Mouse (Mus musculus) spleen, postnatal 14 days (tissue): Measurements from ENCODE around the gene Coq10a.
"Not testable (repeated sequence)": the region's sequence is repeated elsewhere in the genome, so short reads cannot be mapped to it uniquely, and the experiment has no call there.

ENCODE experiments used
- DNase-seq, 2 experiments: peaks; one replicate each; pipeline ENCODE4 v3.0.0; 2021 to 2022; ENCODE audit warnings: low spot score in 2 of 2

The Coq10a gene

DNA sequence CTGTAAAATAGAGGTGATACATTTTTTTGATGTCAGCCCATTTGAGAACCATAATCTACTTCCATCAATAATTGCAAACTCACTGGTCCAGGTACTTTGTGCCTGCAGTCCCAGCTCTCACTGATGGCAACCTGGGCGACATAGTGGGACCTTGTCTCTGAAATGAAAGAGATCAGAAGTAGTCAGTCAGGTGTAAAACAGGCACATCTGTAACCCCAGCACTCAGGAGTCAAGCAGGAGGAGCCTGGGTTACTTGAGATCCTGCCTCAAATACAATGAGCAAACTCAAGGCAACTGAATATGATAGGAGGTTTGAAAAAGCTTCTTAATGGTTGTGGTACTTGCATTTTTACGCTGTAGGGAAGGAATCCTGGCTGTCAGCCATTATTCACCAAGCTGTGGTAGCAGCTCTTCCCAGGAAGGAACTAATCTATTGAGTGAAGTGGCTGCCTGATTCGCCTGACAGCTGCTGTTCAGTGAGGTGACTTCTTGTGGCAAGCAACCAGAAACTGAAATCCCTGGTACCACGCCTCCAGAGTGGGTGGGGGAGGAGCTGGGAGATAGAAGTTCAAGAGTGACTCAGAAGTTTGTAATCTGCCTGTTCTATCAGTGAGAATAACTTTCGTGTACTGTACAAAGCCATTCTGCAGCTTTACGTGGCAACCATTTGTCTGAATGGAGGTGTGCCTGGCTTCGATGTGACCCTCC lies 24.1 kb downstream of the Coq10a start:
- DNase-seq: peak; percentile 38 to 45

DNA sequence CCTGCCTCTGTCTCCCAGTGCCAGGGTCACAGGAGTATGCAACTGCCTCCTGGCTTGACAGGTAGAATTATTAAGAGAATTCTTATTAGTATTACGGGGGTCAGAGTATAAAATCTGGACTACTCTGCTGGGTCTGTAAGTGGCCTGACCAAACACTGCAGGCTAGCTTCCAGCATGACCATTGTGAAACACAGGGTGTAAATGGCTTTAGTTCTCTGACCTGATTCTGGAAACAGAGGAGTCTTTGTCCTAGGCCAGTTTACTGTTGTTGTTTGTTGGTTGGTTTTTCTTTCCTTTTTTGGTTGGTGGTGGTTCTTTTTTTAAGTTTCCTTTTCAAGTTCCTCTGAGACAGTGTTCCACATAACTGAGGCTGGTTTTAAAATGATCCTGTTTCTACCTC lies 25.4 kb downstream of the Coq10a start:
- DNase-seq: no peak

GRCm38 (mm10) chr10:128340257-128340656 lies 28.5 kb downstream of the Coq10a start:
- no peak for DNase-seq

DNA sequence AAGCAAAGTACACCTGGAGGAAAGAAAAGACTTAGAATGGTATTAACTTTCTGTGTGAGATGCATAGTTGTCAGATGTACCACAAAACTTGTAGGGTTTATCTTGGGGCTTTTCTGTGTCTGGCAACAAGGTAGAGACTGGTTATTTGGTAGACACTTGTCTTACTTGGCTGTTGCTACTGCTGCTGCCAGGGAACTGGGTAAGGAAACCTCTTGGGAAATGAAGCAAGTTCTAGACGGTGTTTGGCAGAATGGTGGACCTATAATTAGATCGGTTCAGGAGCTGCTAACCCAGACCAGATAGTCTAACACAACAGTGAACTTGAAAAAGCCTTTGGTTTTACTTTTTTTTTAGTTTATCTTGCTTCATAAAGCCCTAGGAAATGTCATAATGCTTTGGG lies 29.8 kb downstream of the Coq10a start:
- no peak for DNase-seq

DNA sequence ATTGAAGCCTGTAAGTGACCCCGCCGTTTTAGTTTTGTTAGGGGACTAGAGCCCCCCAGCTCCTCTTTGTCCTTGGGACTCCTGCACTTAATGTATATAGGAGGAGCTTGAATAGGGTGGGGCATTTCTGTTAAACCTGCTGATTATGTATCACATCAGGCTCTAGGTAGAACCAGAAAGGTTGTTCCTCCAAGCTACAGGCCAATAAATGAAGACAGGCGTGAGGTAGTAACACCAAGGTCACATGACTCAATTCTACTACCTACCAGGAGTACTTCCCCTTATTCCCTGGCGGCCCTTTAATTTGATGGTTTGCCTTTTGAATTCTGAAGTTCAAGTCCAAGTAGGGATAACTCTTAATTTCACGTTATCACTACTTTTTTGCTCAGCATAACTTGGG lies 30.4 kb downstream of the Coq10a start:
- no peak for DNase-seq

DNA sequence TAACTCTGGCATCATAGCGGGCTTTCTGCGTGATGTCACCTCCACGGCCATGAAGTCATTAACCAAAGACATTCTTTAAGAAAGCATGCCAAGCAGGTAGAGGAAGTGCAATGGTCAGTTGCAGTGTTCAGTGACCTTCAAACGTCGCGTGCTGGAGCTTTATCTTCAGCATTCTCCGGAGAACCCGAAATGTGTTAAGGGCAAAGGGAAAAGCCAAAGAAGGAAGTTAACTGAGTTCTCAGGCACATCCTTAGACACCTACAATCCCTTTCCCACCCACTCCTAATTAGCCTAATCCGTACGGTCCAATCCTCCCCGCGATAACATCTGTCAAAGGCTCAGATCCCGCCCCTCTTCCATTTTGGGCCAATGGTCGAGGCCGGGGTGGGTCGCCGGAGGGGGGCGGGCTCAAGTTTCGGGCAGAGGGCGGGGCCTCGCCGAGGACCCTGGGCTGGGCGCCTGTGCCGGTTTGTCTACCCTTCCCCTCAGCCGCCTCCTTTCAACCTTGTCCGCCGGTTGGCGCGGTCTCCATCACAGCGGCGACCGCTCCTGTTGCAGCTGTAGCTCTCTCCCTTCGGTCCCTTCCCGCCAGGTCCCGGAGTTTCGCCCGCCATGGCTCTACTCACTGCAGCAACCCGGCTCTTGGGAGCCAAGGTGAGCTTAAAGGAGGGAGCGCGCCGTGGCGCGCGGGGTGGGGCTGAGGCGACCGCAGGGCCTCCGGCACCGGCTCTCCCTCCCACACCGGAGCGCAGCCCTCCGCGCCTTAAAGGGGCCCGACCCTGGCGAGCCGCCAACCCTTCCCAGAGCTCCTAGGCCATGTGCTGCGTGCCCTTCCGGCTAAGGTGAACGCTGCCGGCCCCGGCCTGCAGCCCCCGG lies 31.3 kb downstream of the Coq10a start, which contains the start of gene Cs:
Gene Cs (plus strand): TSS at position 429 of the 876 bp plus-strand sequence.
- DNase-seq: peak; percentile 91

GRCm38 (mm10) chr10:128336597-128336996 lies 32.2 kb downstream of the Coq10a start:
- no peak for DNase-seq

DNA sequence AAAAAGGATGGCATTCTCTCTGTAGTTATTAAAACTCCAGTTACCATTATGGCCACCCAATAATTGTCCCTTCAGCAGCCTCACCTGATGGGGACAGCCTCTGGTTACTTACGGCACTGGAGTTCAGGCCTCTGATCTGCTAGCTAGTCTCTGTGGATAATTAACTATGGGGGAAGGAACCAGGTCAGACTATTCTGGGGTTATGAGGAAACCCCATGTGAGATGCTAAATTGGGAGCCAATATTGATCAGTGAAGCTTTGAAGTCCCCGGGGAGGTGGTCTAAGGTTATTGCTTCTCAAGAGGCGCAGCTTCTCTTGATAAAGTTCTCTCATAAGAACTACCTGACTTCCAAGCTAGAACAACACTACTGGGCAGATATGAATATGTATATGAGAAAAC lies 32.6 kb downstream of the Coq10a start:
- DNase-seq: no peak

GRCm38 (mm10) chr10:128335582-128335981 lies 33.2 kb downstream of the Coq10a start:
- peak; percentile 77 to 86 for DNase-seq

DNA sequence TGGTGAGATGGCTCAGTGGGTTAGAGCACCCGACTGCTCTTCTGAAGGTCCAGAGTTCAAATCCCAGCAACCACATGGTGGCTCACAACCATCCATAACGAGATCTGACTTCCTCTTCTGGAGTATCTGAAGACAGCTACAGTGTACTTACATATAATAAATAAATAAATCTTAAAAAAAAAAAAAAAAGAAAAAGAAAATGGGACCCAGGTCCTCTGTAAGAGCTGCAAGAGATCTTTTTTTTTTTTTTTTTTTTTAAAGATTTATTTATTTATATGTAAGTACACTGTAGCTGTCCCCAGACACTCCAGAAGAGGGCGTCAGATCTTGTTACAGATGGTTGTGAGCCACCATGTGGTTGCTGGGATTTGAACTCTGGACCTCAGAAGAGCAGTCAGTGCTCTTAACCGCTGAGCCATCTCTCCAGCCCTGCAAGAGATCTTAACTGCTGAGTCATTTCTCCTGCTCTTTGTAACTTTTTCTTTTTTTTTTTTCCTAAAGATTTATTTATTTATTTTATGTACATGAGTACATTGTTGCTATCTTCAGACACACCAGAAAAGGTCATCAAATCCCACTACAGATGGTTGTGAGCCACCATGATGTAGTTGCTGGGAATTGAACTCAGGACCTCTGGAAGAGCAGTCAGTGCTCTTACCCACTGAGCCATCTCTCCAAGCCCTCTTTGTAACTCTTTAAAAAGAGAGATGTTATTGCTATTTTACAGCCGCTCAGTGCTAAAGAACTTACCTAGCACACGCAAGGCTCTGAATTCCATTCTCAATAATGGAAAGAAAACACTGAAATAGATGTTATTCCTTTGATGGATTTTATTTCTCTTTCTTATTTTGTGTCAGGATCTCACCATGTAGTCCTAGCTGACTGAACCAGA lies 36.2 kb downstream of the Coq10a start:
- not testable (repeated sequence) for DNase-seq

DNA sequence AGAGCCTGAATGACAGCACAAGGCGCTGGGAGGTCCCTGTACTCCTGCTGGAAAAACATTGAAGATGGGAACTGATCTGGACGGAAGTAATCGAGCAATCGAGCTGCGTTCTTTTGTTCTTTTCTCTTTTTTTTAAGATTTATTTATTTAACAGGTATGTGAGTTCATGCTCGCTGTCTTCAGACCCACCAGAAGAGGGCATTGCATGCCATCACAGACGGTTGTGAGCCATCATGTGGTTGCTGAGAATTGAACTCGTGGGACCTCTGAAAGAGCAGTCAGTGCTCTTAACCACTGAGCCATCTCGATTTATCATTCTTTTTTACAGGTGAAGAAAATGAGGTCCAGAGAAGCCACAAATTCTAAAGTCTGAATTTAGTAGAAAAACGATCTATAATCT lies 41.2 kb downstream of the Coq10a start:
- DNase-seq: no peak

DNA sequence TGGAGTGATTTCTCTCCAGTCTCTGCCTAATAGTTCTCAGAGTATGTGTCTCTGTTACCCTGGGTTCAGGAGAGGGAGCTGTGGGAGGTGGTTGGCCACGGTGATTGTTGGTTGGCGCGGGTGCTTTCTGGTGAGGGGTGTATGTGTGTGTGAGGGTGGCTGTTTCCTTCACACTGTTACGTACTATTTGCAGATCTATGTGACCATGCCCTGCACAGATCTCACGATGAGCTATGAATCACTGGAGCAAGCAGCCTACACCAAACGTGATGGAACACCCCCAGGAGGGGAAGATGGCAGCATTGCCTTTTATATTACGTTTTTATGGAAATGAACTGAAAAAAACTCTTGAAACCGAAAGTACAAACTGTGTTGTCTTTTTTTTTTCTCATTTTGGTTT lies 42.0 kb downstream of the Coq10a start:
- DNase-seq: no peak

DNA sequence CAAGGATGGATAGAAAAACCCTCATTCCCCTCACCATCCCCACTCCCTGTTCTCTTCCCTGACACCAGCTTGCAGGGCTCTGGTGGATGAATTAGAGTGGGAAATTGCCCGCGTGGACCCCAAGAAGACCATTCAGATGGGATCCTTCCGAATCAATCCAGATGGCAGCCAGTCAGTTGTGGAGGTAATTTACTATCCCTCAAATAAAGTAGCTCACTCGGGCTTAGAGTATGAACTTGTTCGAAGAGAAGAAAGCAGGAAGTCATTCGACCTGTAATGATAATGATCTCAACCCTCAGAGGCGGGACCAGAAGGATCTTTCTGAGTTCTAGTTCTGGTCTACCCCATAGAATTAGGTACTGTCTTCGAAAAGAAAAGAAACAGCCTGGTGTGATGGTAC lies 45.3 kb downstream of the Coq10a start:
- DNase-seq: no peak

DNA sequence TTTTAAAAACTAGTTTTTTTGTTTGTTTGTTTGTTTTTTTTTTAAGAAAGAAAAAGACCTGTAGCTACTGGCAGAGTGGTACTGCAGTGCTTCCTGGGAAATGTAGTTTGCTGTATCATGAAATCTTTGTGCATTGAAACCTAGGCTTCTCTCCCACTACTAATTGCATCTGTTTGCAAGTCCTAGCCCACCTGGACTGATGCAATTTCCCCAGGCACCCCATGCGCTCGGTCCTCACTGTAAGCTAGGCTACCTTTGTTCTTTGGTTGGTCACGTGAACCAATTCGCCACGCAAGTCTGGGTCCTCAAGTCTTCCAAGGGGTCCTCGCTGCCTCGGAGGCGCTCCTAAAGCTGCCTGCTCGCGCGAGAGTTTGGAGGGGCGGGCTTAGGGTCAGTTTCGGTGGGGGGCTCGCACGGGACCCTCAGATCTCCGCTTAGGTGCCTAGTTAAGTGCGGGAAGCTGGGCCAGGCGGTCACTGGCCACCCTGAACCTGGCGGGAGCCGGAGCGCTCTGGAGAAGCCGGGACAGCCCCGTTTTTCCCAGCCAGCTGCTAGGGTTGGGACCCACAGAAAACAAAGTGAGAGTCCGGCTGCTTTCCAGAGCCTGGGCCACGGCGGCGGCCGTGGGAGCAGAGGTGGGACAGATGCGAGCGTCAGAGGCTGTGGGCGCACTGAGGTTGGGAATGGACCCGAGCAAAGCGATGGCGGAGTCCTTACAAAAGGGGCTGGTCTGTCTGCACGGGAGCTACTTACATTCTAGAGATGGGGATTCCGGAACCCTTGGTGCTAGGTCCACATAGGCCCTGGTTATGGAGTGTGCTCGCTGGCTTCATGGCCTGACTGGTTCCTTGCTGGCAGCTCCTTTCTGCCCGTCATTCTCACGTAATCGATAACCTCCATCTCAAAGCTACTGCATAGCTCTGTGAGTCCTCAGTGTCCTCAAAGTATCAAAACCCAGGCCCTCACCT lies 46.4 kb downstream of the Coq10a start, which contains the start of gene Cnpy2:
Gene Cnpy2 (plus strand): TSS at position 319 of the 968 bp plus-strand sequence.
- peak; percentile 51 to 72 for DNase-seq

DNA sequence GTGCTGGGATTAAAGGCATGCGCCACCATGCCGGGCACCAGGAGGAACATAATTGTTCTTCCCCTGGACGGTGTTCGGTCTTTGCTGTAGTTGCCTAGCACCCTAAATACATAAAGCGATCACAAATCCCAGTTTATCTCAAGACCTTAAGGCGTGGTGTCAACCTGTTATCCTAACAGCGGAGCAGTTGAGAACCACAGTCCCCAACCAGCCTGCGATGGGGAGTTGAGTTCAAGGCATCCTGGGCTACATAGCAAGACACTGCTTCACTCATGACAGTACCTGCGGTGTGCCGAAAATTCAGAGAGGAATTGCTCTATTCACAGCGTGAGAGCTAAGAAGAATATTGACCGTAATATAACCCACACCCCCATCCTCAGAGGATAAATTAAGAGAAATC lies 47.2 kb downstream of the Coq10a start:
- no peak for DNase-seq

DNA sequence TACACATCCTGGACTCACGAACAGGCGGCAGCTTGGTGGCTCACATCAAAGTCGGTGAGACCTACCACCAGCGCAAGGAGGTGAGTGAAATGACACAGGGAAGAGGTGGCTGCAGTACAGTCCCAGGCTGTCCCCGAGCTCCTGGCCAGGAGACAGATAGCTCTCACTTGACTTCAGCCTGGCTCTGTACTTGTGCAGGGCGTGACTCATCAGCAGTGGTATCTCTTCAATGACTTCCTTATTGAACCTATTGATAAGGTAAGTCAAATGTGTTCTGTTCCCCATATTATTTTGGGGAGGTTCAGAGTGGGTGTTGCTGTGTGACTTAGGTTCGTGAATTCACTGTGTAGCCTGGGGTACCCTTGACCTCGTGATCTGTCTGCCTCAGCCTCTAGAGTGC lies 53.2 kb downstream of the Coq10a start:
- no peak for DNase-seq
